Mouse (Mus musculus) hindbrain, embryonic 14.5 days (tissue): ENCODE data around the gene 2010111I01Rik. TPM values are rescaled to one million over a fixed set of nuclear protein-coding genes. Genes with fewer than 3 reads are reported as not detected.
"Not testable (repeated sequence)": the region's sequence is repeated elsewhere in the genome, so short reads cannot be mapped to it uniquely, and the experiment has no call there.

Experiments
- ATAC-seq: fragments of 200-750 bp; cut with Nextera tagmentation; 2 replicates; pipeline ENCODE4 v1.8.0; 2017; ENCODE audit warnings: moderate number of reproducible peaks, mild to moderate bottlenecking, moderate TSS enrichment, moderate library complexity; ENCODE audit not compliant: low FRiP score
- DNase-seq: peaks from one replicate; pipeline ENCODE4 v3.0.0-alpha.2; 2015; ENCODE audit warnings: low spot score
- H3K27ac ChIP-seq: fragments of 300-500 bp; sonication (generic); 2 replicates; pipeline ENCODE4 v1.5.1; 2014; ENCODE audit warnings: mild to moderate bottlenecking, moderate library complexity
- H3K27me3 ChIP-seq: fragments of 300-500 bp; sonication (generic); 2 replicates; pipeline ENCODE4 v1.6.1; 2014; ENCODE audit warnings: mild to moderate bottlenecking, low read length, mixed read lengths; ENCODE audit not compliant: control insufficient read depth, insufficient read depth
- H3K36me3 ChIP-seq: fragments of 300-500 bp; sonication (generic); replicated peaks from 2 replicates; pipeline ENCODE4 v1.6.1; 2014; ENCODE audit not compliant: control insufficient read depth, insufficient read depth
- H3K4me1 ChIP-seq: fragments of 300-500 bp; sonication (generic); replicated peaks from 2 replicates; pipeline ENCODE4 v1.6.1; 2014; ENCODE audit warnings: antibody characterized with exemption, low read length, mixed read lengths; ENCODE audit not compliant: control insufficient read depth, insufficient read depth
- H3K4me2 ChIP-seq: fragments of 300-500 bp; sonication (generic); replicated peaks from 2 replicates; pipeline ENCODE4 v1.6.1; 2014; ENCODE audit warnings: mild to moderate bottlenecking, moderate library complexity
- H3K4me3 ChIP-seq: fragments of 300-500 bp; sonication (generic); replicated peaks from 2 replicates; pipeline ENCODE4 v1.5.1; 2014; ENCODE audit warnings: mild to moderate bottlenecking, low read length
- H3K9ac ChIP-seq: fragments of 300-500 bp; sonication (generic); 2 replicates; pipeline ENCODE4 v1.6.1; 2014
- H3K9me3 ChIP-seq: fragments of 300-500 bp; sonication (generic); 2 replicates; pipeline ENCODE4 v1.6.1; 2016; ENCODE audit warnings: low read length; ENCODE audit not compliant: control insufficient read depth
- WGBS: fragments of 180-500 bp; shearing (Covaris S2); extraction: QIAGEN DNeasy Blood & Tissue Kit; methylation state at CpG from one replicate; pipeline ENCODE4 v1.1.7; 2014; 5-methylcytosine and 5-hydroxymethylcytosine counted together
- polyA plus RNA-seq: library from polyadenylated mRNA; unstranded; fragments of >200 nt; fragmentation: Nextera tagmentation; extraction: Ambion mirVana; gene quantifications from 2 replicates; pipeline ENCODE4 v1.2.1, GENCODE M21; 2014

2010111I01Rik gene
- polyA plus RNA-seq, 1 experiment from 2014 or later: 32.6 TPM

DNA sequence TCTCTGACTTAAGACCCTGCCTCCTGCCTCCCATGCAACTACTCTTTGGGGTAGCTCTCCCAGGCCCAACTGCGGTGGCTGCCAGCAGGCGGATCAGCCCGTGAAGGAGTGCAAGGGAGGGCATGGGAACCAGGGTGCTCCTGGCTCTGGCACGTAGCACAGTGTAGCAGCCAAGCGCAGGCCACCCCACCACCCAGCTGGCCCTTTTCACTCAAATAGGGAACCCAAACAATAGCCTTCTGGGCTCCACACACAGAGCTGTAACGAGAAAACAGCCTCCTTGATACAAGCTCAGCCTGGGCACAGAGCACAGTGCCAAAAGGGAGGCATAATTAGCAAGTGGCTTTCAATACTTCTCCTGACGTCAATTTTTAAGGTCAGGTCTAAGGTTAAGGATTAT lies 371.6 kb downstream of the 2010111I01Rik start:
- peak; percentile 91 for ATAC-seq
- Histone ChIP-seq H3K9me3 (no peaks in the 10 kb centered on the region), H3K27me3 (no peaks in the 10 kb centered on the region), H3K27ac (no peak overlapping the region), H3K36me3 (no peaks in the 10 kb centered on the region), H3K4me3 (no peak overlapping the region), H3K9ac (no peak overlapping the region), H3K4me2 (no peak overlapping the region), H3K4me1 (peaks cover 10% of the 10 kb centered on the region; the same call in 1 of the 2 replicates)
- DNase-seq: no peak
- 24% methylated on average over 7 of the region's 7 CpGs for WGBS

DNA sequence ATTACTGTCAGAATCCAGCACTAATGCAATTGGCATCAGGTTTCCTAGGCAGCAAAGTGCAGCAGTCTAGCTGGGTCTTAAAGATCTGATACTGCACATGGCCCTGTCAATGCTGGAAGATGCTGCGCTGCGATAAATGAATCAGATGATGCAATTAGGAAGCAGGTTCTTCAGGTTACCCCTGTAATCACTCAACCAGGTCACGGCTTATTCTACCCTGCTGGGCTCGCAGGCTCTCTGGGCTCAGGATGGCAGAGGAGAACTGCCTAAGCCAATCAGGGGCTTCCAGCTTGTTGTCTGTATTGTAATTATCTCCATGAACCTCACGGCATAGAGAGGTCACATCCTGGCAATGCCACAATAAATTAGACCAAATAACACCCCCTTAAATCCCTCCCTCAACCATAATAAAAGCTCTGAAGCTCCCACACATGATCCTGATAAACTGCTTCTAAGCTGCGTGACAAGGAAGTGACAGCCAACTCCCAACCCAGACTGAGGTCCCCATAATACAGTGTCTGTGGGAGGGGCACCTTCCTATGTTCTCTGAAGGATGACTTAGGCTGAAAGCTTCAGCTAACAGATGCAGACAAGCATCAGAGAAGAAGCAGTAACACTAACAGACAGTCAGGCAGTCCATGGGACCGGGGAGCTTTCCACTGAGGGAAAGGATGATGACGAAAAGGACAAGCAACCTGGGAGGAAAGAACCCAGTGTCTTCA lies 372.7 kb downstream of the 2010111I01Rik start:
- Histone ChIP-seq H3K27ac (no peak overlapping the region), H3K9me3 (no peaks in the 10 kb centered on the region), H3K36me3 (no peaks in the 10 kb centered on the region), H3K9ac (no peak overlapping the region), H3K4me2 (0 out of 2 replicates have a peak overlapping the region, but pooled peaks have one; percentile 6), H3K4me1 (peaks cover 10% of the 10 kb centered on the region; the same call in 1 of the 2 replicates), H3K27me3 (no peaks in the 10 kb centered on the region), H3K4me3 (no peak overlapping the region)
- peak; percentile 37; the same call in 1 of the 2 replicates for ATAC-seq
- WGBS: 47% methylated on average over 8 of the region's 8 CpGs
- no peak for DNase-seq

DNA sequence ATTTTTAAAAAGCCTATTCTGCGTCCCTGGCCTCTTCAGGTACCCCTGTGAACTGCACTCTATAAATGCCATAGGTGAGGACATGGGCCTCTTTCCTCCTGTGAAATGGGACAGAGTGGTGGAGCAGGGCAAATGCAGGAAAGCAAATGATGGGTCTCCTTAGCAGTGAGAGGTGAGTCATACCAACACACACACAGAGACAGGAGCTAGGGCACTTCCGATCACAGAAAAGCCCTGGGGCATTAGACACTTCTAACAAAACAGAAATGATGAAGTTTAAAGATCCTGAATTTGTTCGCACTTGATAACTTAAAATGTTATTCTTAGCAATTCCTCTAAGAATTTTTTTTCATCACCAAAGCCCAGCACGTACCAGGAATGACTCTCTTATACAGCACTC lies 375.3 kb downstream of the 2010111I01Rik start:
- no peak overlapping the region for H3K9ac ChIP-seq
- no peaks in the 10 kb centered on the region for H3K27me3 ChIP-seq
- no peak overlapping the region for H3K27ac ChIP-seq
- H3K4me2 ChIP-seq: no peak overlapping the region
- no peaks in the 10 kb centered on the region for H3K36me3 ChIP-seq
- DNase-seq: no peak
- no peak for ATAC-seq
- WGBS: 91% methylated on average over 4 of the region's 4 CpGs
- peaks cover 10% of the 10 kb centered on the region; the same call in 1 of the 2 replicates for H3K4me1 ChIP-seq
- no peak overlapping the region for H3K4me3 ChIP-seq
- no peaks in the 10 kb centered on the region for H3K9me3 ChIP-seq

DNA sequence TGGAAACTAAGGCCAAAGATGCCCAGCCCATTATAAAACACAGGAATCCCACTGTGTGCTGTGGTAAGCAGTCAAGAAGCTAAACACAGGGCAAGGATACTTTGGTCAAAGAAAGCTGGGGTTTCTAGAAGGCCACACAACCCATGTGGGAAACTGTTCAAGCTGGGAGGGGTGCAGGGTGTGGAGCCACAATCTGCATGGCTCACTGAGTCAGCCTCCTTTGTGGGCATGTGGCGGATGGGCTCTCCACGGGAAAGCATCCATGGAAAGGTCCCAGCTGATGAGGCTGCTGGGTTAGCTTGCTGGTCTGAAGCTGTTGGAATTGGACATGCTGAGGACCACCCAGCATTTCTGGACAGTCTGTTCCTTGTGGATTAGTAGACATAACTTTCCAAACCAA lies 378.1 kb downstream of the 2010111I01Rik start:
- ATAC-seq (no peak), DNase-seq (no peak)
- Histone ChIP-seq H3K9me3 (no peaks in the 10 kb centered on the region), H3K9ac (no peak overlapping the region), H3K27me3 (no peaks in the 10 kb centered on the region), H3K36me3 (no peaks in the 10 kb centered on the region), H3K4me2 (no peak overlapping the region), H3K4me3 (no peak overlapping the region), H3K27ac (no peak overlapping the region), H3K4me1 (peaks cover 1% of the 10 kb centered on the region; the same call in 1 of the 2 replicates)
- WGBS: 85% methylated on average over 2 of the region's 2 CpGs

DNA sequence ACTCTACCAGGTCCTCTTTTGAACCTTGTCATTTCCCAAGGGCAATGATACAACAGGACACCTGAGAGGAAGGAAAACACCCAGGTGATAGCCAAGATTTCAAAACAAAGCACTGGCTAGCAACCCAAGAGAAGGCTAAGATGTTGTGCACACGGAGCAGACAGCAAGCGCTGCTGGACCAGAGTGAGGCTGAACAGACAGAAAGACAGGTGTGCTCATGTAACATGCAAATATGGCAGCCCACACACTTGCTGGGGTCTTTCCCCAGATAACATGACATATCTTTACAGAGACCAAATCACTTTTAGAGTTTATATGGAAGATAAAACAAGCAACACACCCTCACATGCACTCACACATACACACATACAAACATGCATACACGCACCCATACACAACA lies 379.8 kb downstream of the 2010111I01Rik start:
- no peaks in the 10 kb centered on the region for H3K27me3 ChIP-seq
- WGBS: 98% methylated on average over 3 of the region's 3 CpGs
- DNase-seq (no peak), ATAC-seq (no peak)
- no peak overlapping the region for H3K4me3 ChIP-seq
- no peak overlapping the region for H3K9ac ChIP-seq
- no peak overlapping the region for H3K4me2 ChIP-seq
- no peaks in the 10 kb centered on the region for H3K4me1 ChIP-seq
- no peaks in the 10 kb centered on the region for H3K36me3 ChIP-seq
- H3K9me3 ChIP-seq: no peaks in the 10 kb centered on the region
- no peak overlapping the region for H3K27ac ChIP-seq

DNA sequence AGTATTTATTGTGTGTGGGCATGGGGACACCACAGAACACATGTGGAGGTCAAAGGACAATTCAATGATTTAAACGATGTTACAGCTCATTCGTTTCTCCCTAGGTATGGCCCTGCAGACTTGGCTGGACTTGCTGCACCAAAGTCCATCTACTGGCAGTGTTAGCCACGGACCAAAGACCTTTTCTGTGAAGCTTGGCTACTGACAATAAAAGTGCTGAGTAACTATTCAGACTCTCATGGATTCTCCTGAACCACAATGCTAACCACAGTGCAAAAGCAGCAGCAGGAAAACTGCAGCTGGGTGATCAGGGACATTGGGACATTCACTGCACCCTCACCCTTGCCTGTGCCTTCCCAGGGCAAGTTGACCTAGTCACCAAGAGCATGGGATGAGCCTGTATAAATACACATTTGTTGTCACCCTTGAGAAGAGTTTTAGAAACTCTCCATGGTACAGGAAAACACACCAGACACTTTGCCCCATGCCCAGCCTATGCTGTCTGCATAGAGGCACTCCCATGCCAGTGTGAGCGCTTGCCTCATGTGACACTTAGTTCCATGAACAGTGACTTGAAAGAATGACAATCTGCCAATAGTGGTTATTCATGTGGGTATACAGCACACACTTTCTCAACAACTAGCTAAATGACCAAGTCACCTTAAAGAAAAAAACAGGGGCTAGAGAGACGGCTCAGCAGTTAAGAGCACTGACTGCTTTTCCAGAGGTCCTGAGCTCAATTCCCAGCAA lies 381.0 kb downstream of the 2010111I01Rik start:
- ATAC-seq (no peak), DNase-seq (no peak)
- H3K4me3 ChIP-seq: no peak overlapping the region
- H3K9me3 ChIP-seq: no peaks in the 10 kb centered on the region
- no peaks in the 10 kb centered on the region for H3K27me3 ChIP-seq
- 77% methylated on average over 5 of the region's 5 CpGs for WGBS
- no peak overlapping the region for H3K27ac ChIP-seq
- H3K4me1 ChIP-seq: no peaks in the 10 kb centered on the region
- no peak overlapping the region for H3K9ac ChIP-seq
- no peaks in the 10 kb centered on the region for H3K36me3 ChIP-seq
- H3K4me2 ChIP-seq: no peak overlapping the region

DNA sequence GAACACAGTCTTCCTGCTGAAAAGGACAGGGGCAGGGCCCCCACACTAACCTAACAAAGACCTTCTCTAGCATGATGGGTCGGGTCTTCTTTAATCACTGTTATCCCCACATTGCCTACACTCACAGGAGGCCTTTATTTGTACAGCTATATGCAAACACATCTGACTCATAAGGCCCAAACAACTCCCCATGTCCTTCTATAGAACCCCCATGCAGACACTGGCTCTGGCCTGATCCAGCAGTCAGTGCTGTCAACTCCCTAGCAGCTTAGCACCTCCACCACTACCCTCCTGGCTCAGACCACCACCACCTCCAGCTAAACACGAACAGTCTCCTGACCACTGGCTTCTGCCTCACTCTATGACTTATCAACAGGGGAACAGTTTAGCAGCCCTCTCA lies 382.9 kb downstream of the 2010111I01Rik start:
- Histone ChIP-seq H3K4me3 (no peak overlapping the region), H3K27me3 (no peaks in the 10 kb centered on the region), H3K4me2 (no peak overlapping the region), H3K4me1 (no peaks in the 10 kb centered on the region), H3K9me3 (no peaks in the 10 kb centered on the region), H3K27ac (no peak overlapping the region), H3K36me3 (no peaks in the 10 kb centered on the region), H3K9ac (no peak overlapping the region)
- ATAC-seq: no peak
- DNase-seq: no peak
- WGBS: 89% methylated on average over 2 of the region's 2 CpGs

DNA sequence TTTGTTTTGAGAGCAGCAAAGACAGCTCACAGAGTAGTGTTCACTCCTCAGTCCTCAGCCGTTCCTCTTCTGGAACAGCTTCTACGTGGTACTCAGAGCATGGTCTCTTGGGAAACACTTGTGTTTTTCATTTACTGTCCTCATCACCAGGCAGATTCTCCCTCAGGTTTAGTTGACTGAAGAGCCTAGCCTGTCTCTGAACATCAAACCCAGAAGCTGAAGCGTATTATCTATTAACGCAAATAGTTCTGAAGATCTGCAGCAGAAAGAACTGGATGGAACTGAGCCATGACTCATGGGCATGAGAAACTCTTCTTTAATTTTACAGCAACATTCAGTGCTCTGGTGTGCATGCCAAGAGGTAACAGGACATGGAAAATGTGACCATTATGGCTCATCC lies 385.4 kb downstream of the 2010111I01Rik start:
- H3K4me2 ChIP-seq: no peak overlapping the region
- DNase-seq (no peak), ATAC-seq (no peak)
- no peaks in the 10 kb centered on the region for H3K27me3 ChIP-seq
- H3K4me3 ChIP-seq: no peak overlapping the region
- H3K9me3 ChIP-seq: no peaks in the 10 kb centered on the region
- H3K4me1 ChIP-seq: no peaks in the 10 kb centered on the region
- WGBS: 93% methylated on average over 4 of the region's 4 CpGs
- H3K36me3 ChIP-seq: no peaks in the 10 kb centered on the region
- H3K9ac ChIP-seq: no peak overlapping the region
- H3K27ac ChIP-seq: no peak overlapping the region

DNA sequence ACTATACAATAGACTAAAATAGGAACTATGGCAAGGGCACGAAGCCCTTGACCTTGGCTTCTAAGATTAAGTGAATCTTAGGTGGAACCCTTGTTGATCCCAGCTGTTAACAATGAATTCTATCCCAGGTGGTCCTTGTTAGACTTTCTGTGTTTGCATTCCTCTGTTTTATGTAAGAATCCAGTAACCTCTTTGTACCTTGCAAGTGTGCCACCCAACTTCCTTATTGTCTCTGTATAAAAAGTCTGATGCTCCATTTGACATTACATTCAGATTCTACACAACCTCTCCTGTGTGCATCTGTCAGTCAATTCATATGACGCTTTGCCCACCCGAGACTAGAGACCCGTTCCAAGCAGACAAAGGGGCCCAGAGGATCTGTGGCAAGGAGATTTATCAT lies 388.6 kb downstream of the 2010111I01Rik start:
- H3K9ac ChIP-seq, H3K27ac ChIP-seq, H3K4me3 ChIP-seq, ATAC-seq, H3K27me3 ChIP-seq, H3K4me2 ChIP-seq, DNase-seq, H3K36me3 ChIP-seq, H3K4me1 ChIP-seq, H3K9me3 ChIP-seq: not testable (repeated sequence)
- 83% methylated on average over 4 of the region's 4 CpGs for WGBS
